Mouse (Mus musculus): ENCODE results near the gene AC129217.1.

AC129217.1 gene

GRCm38 (mm10) chr19:8870838-8871237 lies 41.3 kb downstream of the AC129217.1 start:
- no peak for DNase-seq (ENCODE audit: low spot score)

- peak; percentile 92 for DNase-seq (ENCODE audit: low spot score)
Observed at GRCm38 (mm10) chr19:8871267-8872186, 42.0 kb downstream of the AC129217.1 start, which contains the start of gene Ubxn1. Gene Ubxn1, plus strand, starts transcription at chr19:8871496.

GRCm38 (mm10) chr19:8872266-8872840 lies 42.8 kb downstream of the AC129217.1 start:
- DNase-seq (ENCODE audit: low spot score) = no peak

- no peak for DNase-seq (ENCODE audit: low spot score)
Observed at GRCm38 (mm10) chr19:8875031-8875430, 45.5 kb downstream of the AC129217.1 start.

- peak; percentile 87 for DNase-seq (ENCODE audit: low spot score)
Observed at GRCm38 (mm10) chr19:8880311-8881033, 50.9 kb downstream of the AC129217.1 start, which contains the start of gene Uqcc3. Gene Uqcc3, minus strand, starts transcription at chr19:8880923.

- DNase-seq (ENCODE audit: low spot score) = no peak
Observed at GRCm38 (mm10) chr19:8881034-8881392, 51.4 kb downstream of the AC129217.1 start.

- DNase-seq (ENCODE audit: low spot score) = no peak
Observed at GRCm38 (mm10) chr19:8883616-8884015, 54.0 kb downstream of the AC129217.1 start, which contains the start of the genes Lbhd1 and Gm49403. Gene Lbhd1, plus strand, starts transcription at chr19:8883732. Gene Gm49403, plus strand, starts transcription at chr19:8883930.

- DNase-seq (ENCODE audit: low spot score) = no peak
Observed at GRCm38 (mm10) chr19:8886916-8887584, 57.5 kb downstream of the AC129217.1 start.

- no peak for DNase-seq (ENCODE audit: low spot score)
Observed at GRCm38 (mm10) chr19:8887585-8888463, 58.3 kb downstream of the AC129217.1 start.

- DNase-seq (ENCODE audit: low spot score) = peak; percentile 87
Observed at GRCm38 (mm10) chr19:8888511-8889385, 59.2 kb downstream of the AC129217.1 start, which contains the start of the genes 1810009A15Rik and Gm49416. Gene 1810009A15Rik, plus strand, starts transcription at chr19:8888853. Gene Gm49416, plus strand, starts transcription at chr19:8888926.

Measured in urinary bladder, postnatal 25 days (tissue).